Mouse (Mus musculus): ENCODE data around the gene Fbxo2.

DNA sequence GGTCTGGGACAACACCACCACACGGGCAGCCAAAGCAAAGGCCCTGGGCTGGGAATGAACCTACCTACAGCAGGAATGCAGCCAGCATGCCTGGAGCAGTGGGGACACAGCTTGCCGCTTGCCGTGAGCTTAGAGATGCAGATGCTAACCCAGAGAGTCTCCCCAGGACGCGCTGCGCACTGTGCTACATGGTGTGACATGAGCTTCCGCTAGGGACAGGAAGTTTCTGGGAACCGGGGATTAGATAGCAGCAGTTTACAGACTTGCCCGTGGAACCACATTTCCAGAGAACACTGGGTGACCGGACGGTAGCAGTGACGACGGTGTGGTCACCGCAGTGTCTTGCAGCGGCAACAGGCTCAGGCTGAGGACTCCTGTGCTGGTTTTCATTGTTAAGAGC lies 9.2 kb downstream of the Fbxo2 start:
- no peak for TF ChIP-seq POLR2A (IDR thresholded peaks at IDR 0.05; ENCODE audit: extremely low read depth, insufficient read depth, low read length)
- no peak for TF ChIP-seq CTCF (IDR thresholded peaks at IDR 0.05; ENCODE audit: low read depth, low read length)
